Mouse (Mus musculus) C2C12 (cell line): Measurements from ENCODE around the gene Tfpt. TPM values are rescaled to one million over a fixed set of nuclear protein-coding genes. Genes with fewer than 3 reads are reported as not detected.

Source experiments
- H3K27me3 ChIP-seq: one replicate; pipeline ENCODE4 v1.6.1; 2011; ENCODE audit not compliant: control insufficient read depth, insufficient read depth, insufficient read length
- H3K36me3 ChIP-seq: one replicate; pipeline ENCODE4 v1.6.1; 2011; ENCODE audit not compliant: control insufficient read depth, insufficient read depth
- H3K4me3 ChIP-seq: one replicate; pipeline ENCODE4 v1.5.1; 2011; ENCODE audit warnings: mild to moderate bottlenecking, control low read depth; ENCODE audit not compliant: poor library complexity, insufficient read depth, severe bottlenecking
- H3K79me2 ChIP-seq: one replicate; pipeline ENCODE4 v1.6.1; 2011; ENCODE audit not compliant: control insufficient read depth, insufficient read depth
- H3K79me3 ChIP-seq: one replicate; pipeline ENCODE4 v1.6.1; 2011; ENCODE audit warnings: low read depth, control low read depth
- H3ac ChIP-seq: one replicate; pipeline ENCODE3; 2011; ENCODE audit warnings: low read depth; ENCODE audit not compliant: control insufficient read depth, insufficient read length
- CEBPB ChIP-seq: IDR thresholded peaks from one replicate; pipeline ENCODE4 v1.6.1; 2011; ENCODE audit warnings: low read depth, mild to moderate bottlenecking, control low read depth, moderate library complexity
- CTCF ChIP-seq: IDR thresholded peaks from one replicate; pipeline ENCODE4 v1.5.1; 2011; ENCODE audit not compliant: control insufficient read depth, insufficient read depth, insufficient read length
- FOSL1 ChIP-seq: IDR thresholded peaks from one replicate; pipeline ENCODE4 v1.8.0; 2011; ENCODE audit warnings: mild to moderate bottlenecking, low read length; ENCODE audit not compliant: poor library complexity, insufficient read depth, severe bottlenecking
- MAX ChIP-seq: IDR thresholded peaks from one replicate; pipeline ENCODE4 v1.6.1; 2011; ENCODE audit warnings: mild to moderate bottlenecking, control low read depth
- MYOD1 ChIP-seq: IDR thresholded peaks from one replicate; pipeline ENCODE4 v1.6.1; 2011; ENCODE audit warnings: low read depth; ENCODE audit not compliant: control insufficient read depth, insufficient read length
- MYOG ChIP-seq: IDR thresholded peaks from one replicate; pipeline ENCODE4 v1.6.1; 2011; ENCODE audit not compliant: control insufficient read depth, insufficient read length; ENCODE audit errors: extremely low read depth
- USF1 ChIP-seq: IDR thresholded peaks from one replicate; pipeline ENCODE4 v1.6.1; 2011; ENCODE audit warnings: low read depth, mild to moderate bottlenecking, control low read depth, moderate library complexity
- long read RNA-seq, 2 experiments: library from polyadenylated mRNA; unstranded; transcript quantifications; one replicate each; pipeline ENCODE4 v2.0.0; 2019 to 2020
- polyA plus RNA-seq: library from polyadenylated mRNA; unstranded; fragments of >200 nt; fragmentation: generic; extraction: Trizol; gene quantifications from one replicate; pipeline ENCODE4 v1.2.1, GENCODE M21; 2012; ENCODE audit warnings: missing spikeins

Tfpt gene
- polyA plus RNA-seq, result 24.6 TPM
- long read RNA-seq, experiment 1, transcript Tfpt-204 (6 exons, 1,091 nt), result major isoform, 5 of 9 reads
- long read RNA-seq, experiment 1, partial matches to known transcripts, result 2 of 9 reads
- long read RNA-seq, experiment 1, other reads (novel, unspliced or antisense), result 1 of 9 reads
- long read RNA-seq, experiment 2, transcript Tfpt-202 (6 exons, 1,166 nt), result major isoform, 8 of 15 reads
- long read RNA-seq, experiment 2, partial matches to known transcripts, result 1 of 15 reads
- long read RNA-seq, experiment 2, other reads (novel, unspliced or antisense), result 3 of 15 reads

DNA sequence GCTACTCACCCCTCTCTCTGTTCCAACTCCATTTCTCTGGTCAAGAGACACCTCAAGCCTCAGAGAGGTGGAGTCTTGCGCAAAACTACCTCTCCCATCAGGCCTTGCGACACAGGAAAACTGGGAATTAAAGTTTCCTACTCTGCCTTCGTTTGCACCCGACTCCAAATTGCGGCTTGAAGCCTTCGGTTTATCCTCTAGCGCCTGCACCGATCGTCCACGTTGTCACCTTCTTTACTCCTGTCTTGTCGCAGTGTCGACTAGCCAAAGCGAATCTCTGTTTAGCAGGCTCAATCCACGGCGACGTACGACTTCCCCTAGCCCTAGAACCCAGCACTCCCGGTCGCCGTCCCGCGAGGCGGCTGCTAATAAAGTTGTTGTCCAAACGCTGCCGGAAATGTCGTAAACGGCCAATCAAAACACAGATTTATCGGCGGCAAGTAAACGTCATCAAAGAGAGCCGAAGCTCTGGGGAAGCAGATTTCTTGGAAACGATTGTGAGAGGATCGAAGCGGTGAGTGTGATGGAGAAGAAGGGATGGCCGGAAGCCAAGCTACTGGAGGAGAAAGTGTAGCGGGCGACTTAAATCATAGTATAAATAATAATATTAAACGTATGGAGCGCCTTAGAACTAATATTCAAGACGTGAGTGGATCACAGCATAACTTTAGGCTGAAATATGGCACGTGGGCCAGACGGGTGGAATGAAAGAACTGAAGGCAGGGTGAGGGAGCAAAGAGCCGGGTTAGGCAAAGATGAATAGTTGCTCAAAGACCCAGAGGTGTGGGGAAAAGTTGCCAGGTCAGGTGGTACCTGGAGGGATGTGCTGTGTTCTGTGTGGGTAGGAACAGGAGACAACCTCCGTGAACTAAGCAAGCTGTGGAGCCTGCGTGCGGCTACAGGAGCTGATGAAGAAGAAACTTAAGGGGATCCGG is at the start of gene Tfpt, which contains the start of gene Prpf31:
Tfpt (minus strand) TSS at position 387 of the 935 bp plus-strand sequence.
Prpf31 (plus strand) TSS at position 443 of the 935 bp plus-strand sequence.
- peaks cover 37% of the 10 kb centered on the region for H3K36me3 ChIP-seq
- peaks cover 59% of the 10 kb centered on the region for H3K79me2 ChIP-seq
- peak within 1 kb of the TSS; percentile 79 for H3ac ChIP-seq
- no peaks in the 10 kb centered on the region for H3K27me3 ChIP-seq
- peaks cover 36% of the 10 kb centered on the region for H3K79me3 ChIP-seq
- H3K4me3 ChIP-seq, result peak within 1 kb of the TSS; percentile 75
- TF ChIP-seq MAX (no peak), MYOG (no peak), USF1 (no peak), CEBPB (peak; percentile 83), CTCF (no peak), MYOD1 (no peak)

DNA sequence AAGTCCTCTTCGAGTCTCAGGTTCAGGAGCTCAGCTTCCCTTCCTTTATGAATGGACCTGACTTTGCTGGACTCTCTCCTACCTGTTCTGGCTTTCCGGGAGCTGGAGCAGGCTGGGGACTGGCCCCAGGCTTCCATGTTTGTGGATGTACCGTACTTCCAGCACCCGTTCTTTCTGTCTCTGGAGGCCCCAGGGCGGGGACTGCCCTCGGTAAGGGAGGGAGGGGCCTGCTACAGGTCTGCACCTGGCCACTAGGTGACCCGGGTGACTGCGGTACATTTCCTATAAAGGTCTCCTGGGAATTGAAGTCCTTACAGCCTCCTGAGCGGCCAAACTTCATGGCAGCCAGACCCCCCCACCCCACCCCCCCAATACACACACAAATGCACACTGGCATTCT is 47.6 kb upstream of the Tfpt start, which contains the start of gene Tmc4:
Tmc4 (minus strand) TSS at position 212 of the 400 bp plus-strand sequence.
- H3K4me3 ChIP-seq, result no peak within 1 kb of the TSS
- no peak within 1 kb of the TSS for H3ac ChIP-seq
- TF ChIP-seq MAX, result no peak
- no peak for TF ChIP-seq USF1
- no peak for TF ChIP-seq CTCF
- no peak for TF ChIP-seq FOSL1
- no peak for TF ChIP-seq CEBPB
- no peak for TF ChIP-seq MYOD1
- TF ChIP-seq MYOG, result no peak
- H3K36me3 ChIP-seq, result no peaks in the 10 kb centered on the region
- no peaks in the 10 kb centered on the region for H3K79me3 ChIP-seq
- H3K79me2 ChIP-seq, result no peaks in the 10 kb centered on the region
- no peaks in the 10 kb centered on the region for H3K27me3 ChIP-seq

DNA sequence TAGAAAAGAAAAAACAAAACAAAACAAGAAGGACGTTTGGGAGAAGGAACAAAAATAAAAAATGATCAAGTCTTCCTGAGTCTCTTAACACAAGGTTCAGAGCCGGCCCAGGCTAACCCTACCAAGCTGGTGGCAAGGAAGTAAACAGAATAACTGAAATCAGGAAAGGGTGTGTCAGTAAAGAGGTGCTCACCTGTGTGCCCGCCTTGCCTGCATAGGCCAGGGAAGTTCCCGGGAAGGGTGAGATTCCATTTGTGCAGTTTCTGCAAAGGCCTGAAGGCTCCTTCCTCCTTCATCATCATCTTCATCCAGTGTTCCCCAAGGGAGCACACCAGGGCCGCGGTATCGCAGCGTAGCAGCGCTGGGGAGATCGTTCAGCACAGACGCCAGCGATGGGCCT is 46.6 kb upstream of the Tfpt start:
- H3K36me3 ChIP-seq, result no peaks in the 10 kb centered on the region
- no peaks in the 10 kb centered on the region for H3K79me2 ChIP-seq
- no peaks in the 10 kb centered on the region for H3K79me3 ChIP-seq
- no peak overlapping the region for H3ac ChIP-seq
- H3K27me3 ChIP-seq, result no peaks in the 10 kb centered on the region
- no peak overlapping the region for H3K4me3 ChIP-seq
- no peak for TF ChIP-seq USF1
- no peak for TF ChIP-seq MYOD1
- TF ChIP-seq CTCF, result no peak
- TF ChIP-seq FOSL1, result no peak
- TF ChIP-seq CEBPB, result no peak
- no peak for TF ChIP-seq MAX

DNA sequence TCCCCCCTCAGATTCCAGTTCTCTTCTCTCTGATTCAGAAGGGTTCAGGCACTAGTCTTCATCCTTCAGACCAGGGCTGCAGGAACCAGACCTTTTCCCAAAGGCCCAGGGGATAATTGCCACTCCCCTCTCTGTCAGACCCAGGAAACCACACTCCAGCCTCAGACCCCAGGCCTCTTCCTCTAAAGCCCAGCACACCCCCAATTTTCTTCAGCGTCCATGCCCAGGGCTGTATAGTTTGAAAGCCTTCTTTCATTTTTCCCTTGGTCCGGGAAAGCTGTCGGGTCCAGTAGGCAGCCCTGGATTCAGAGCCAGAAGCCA is 45.5 kb upstream of the Tfpt start:
- TF ChIP-seq MYOG (no peak), USF1 (no peak), MYOD1 (no peak), CTCF (no peak), FOSL1 (no peak), MAX (no peak), CEBPB (no peak)
- Histone ChIP-seq H3K27me3 (no peaks in the 10 kb centered on the region), H3K36me3 (no peaks in the 10 kb centered on the region), H3K4me3 (no peak overlapping the region), H3K79me3 (no peaks in the 10 kb centered on the region), H3ac (no peak overlapping the region), H3K79me2 (no peaks in the 10 kb centered on the region)

DNA sequence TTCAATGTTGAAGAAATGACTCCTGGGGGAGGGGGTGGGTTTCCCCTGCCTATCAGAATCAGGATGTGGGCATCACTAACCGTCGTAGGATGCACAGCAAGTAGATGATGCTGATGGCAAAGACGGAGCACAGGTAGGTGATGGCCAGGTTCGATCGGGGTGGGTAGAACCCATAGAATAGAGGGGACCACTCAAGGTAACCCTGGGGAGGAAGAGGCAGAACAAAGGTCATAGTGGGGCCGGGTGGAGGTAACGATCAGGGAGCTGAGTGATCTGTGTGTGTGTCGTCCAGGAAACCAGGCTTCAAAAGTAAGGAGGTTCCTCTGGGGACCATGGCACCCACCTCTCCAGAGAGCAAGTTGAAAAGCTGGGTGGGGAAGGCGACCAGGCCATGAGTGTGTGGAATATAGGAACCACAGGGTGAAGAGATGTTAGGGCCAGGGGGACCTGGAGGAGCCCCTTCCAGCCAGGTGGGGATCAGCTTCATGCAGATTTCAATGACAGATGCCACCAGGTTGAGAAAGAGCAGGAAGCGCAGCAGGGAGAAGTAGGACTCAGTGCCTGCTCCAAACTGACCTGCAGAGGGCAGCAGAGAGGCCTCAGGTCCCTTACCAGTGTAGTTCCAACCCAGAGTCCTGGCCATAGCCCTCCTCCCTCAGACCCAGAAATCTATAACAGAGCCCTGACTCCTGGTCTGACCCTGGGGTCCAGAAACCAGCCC is 44.9 kb upstream of the Tfpt start:
- no peak overlapping the region for H3ac ChIP-seq

More for the DNA sequence above, 44.9 kb upstream of the Tfpt start:
- H3K27me3 ChIP-seq, result no peaks in the 10 kb centered on the region
- no peaks in the 10 kb centered on the region for H3K79me3 ChIP-seq
- H3K4me3 ChIP-seq, result no peak overlapping the region
- H3K36me3 ChIP-seq, result no peaks in the 10 kb centered on the region
- TF ChIP-seq USF1 (no peak), CTCF (peak; percentile 86)
- no peaks in the 10 kb centered on the region for H3K79me2 ChIP-seq
